Mouse (Mus musculus): ENCODE results near the gene Plac1. TPM values are rescaled to one million over a fixed set of nuclear protein-coding genes. Genes with fewer than 3 reads are reported as not detected.
"Not testable (repeated sequence)": the region's sequence is repeated elsewhere in the genome, so short reads cannot be mapped to it uniquely, and the experiment has no call there.

Gene Plac1
- total RNA-seq (2021): not detected
- long read RNA-seq, experiment 1: 0 reads
- long read RNA-seq, experiment 2: 0 reads

- DNase-seq (ENCODE audit: low spot score in 2 of 2): no peak
Observed at GRCm38 (mm10) chrX:53240011-53240410, at the start of gene Plac1. Plac1 (minus strand) TSS chrX:53240111.

GRCm38 (mm10) chrX:53287924-53288323 lies 48.0 kb upstream of the Plac1 start:
- no peak for DNase-seq (ENCODE audit: low spot score in 2 of 2)

GRCm38 (mm10) chrX:53273124-53273523 lies 33.2 kb upstream of the Plac1 start, which contains the start of gene Fam122c:
Fam122c (plus strand) TSS chrX:53273424.
- no peak for DNase-seq (ENCODE audit: low spot score in 2 of 2)

GRCm38 (mm10) chrX:53271628-53272027 lies 31.7 kb upstream of the Plac1 start:
- DNase-seq (ENCODE audit: low spot score in 2 of 2): not testable (repeated sequence)

GRCm38 (mm10) chrX:53270063-53270432 lies 30.1 kb upstream of the Plac1 start:
- DNase-seq (ENCODE audit: low spot score in 2 of 2): no peak

- peak; percentile 85 to 93 for DNase-seq (ENCODE audit: low spot score in 2 of 2)
Observed at GRCm38 (mm10) chrX:53269289-53270062, 29.6 kb upstream of the Plac1 start, which contains the start of gene Fam122b. Fam122b (minus strand) TSS chrX:53269805.

- DNase-seq (ENCODE audit: low spot score in 2 of 2): peak; percentile 4 to 15
Observed at GRCm38 (mm10) chrX:53268856-53269255, 28.9 kb upstream of the Plac1 start.

GRCm38 (mm10) chrX:53266186-53266585 lies 26.3 kb upstream of the Plac1 start:
- DNase-seq (ENCODE audit: low spot score in 2 of 2): no peak

- DNase-seq (ENCODE audit: low spot score in 2 of 2): no peak
Observed at GRCm38 (mm10) chrX:53255195-53255594, 15.3 kb upstream of the Plac1 start.

GRCm38 (mm10) chrX:53237971-53238370 lies 1.9 kb downstream of the Plac1 start:
- DNase-seq (ENCODE audit: low spot score in 2 of 2): no peak

- DNase-seq (ENCODE audit: low spot score in 2 of 2): no peak
Observed at GRCm38 (mm10) chrX:53236404-53236803, 3.5 kb downstream of the Plac1 start.

- DNase-seq (ENCODE audit: low spot score in 2 of 2): no peak
Observed at GRCm38 (mm10) chrX:53233689-53234088, 6.2 kb downstream of the Plac1 start.

GRCm38 (mm10) chrX:53231965-53232364 lies 7.9 kb downstream of the Plac1 start:
- peak; percentile 5 to 8 for DNase-seq (ENCODE audit: low spot score in 2 of 2)

- DNase-seq (ENCODE audit: low spot score in 2 of 2): no peak
Observed at GRCm38 (mm10) chrX:53224353-53224944, 15.5 kb downstream of the Plac1 start.

- no peak for DNase-seq (ENCODE audit: low spot score in 2 of 2)
Observed at GRCm38 (mm10) chrX:53220855-53221254, 19.1 kb downstream of the Plac1 start.

GRCm38 (mm10) chrX:53214557-53215229 lies 25.2 kb downstream of the Plac1 start:
- DNase-seq (ENCODE audit: low spot score in 2 of 2): peak in 1 of 2 experiments; percentile 4

- no peak for DNase-seq (ENCODE audit: low spot score in 2 of 2)
Observed at GRCm38 (mm10) chrX:53213838-53214237, 26.1 kb downstream of the Plac1 start.

GRCm38 (mm10) chrX:53212485-53212884 lies 27.4 kb downstream of the Plac1 start:
- DNase-seq (ENCODE audit: low spot score in 2 of 2): peak in 1 of 2 experiments; percentile 1

- DNase-seq (ENCODE audit: low spot score in 2 of 2): peak; percentile 5 to 26
Observed at GRCm38 (mm10) chrX:53211756-53212483, 28.0 kb downstream of the Plac1 start.

- DNase-seq (ENCODE audit: low spot score in 2 of 2): no peak
Observed at GRCm38 (mm10) chrX:53209431-53209830, 30.5 kb downstream of the Plac1 start.

GRCm38 (mm10) chrX:53204690-53205311 lies 35.1 kb downstream of the Plac1 start:
- DNase-seq (ENCODE audit: low spot score in 2 of 2): no peak

Measured in layer of hippocampus, postnatal 14 days (tissue).